Mouse (Mus musculus): Measurements from ENCODE around the gene Zranb1. TPM values are rescaled to one million over a fixed set of nuclear protein-coding genes. Genes with fewer than 3 reads are reported as not detected.

Gene Zranb1
- total and polyA plus RNA-seq, 3 experiments: 11.3 to 17.6 (median 11.6) TPM

- no peak for TF ChIP-seq ZC3H11A (IDR thresholded peaks at IDR 0.05; ENCODE audit: low read depth, low read length)
- Histone ChIP-seq H3K4me1 (ENCODE audit: control insufficient read depth in 1 of 2, insufficient read depth in 2 of 2) (peaks cover 0 to 2% of the 10 kb centered on the region in 2 experiments; a peak in 1 of 4 replicates), H3K27ac (ENCODE audit: insufficient read depth, low read depth) (no peak overlapping the region), H3K9me3 (replicated peaks; ENCODE audit: low read length) (no peaks in the 10 kb centered on the region), H3K9ac (ENCODE audit: insufficient read depth, low read depth) (no peak overlapping the region), H3K27me3 (replicated peaks) (peaks cover 89% of the 10 kb centered on the region), H3K4me2 (ENCODE audit: insufficient read depth, low read depth, poor library complexity, severe bottlenecking) (no peak overlapping the region), H3K4me3 (replicated peaks in 1 of 3; ENCODE audit: low read depth in 2 of 3, low read length in 2 of 3, poor library complexity in 1 of 3) (no peak overlapping the region), H3K36me3 (replicated peaks in 1 of 2; ENCODE audit: control insufficient read depth in 1 of 2, insufficient read depth in 1 of 2, low read length in 1 of 2) (no peaks in the 10 kb centered on the region), H3K79me2 (replicated peaks; ENCODE audit: control insufficient read depth, extremely low read depth, insufficient read depth, poor library complexity, severe bottlenecking) (no peaks in the 10 kb centered on the region)
- no peak for DNase-seq (ENCODE audit: extremely low read depth)
- in situ Hi-C loops (cut with MboI; ENCODE audit: low pct_ligation_motif_present, low pct_unique_long_range_greater_than_20kb, low sequenced_read_pairs): no loop called here
- dilution Hi-C loops (cut with MboI; ENCODE audit: extremely low pct_ligation_motif_present, extremely low pct_unique_long_range_greater_than_20kb, low sequenced_read_pairs): no loop called here
Observed at GRCm38 (mm10) chr7:133019481-133020020, 88.6 kb downstream of the Zranb1 start.

GRCm38 (mm10) chr7:133024694-133025093 lies 93.8 kb downstream of the Zranb1 start:
- Histone ChIP-seq H3K9me3 (replicated peaks; ENCODE audit: low read length) (no peaks in the 10 kb centered on the region), H3K36me3 (replicated peaks in 1 of 2; ENCODE audit: control insufficient read depth in 1 of 2, insufficient read depth in 1 of 2, low read length in 1 of 2) (no peaks in the 10 kb centered on the region), H3K4me2 (ENCODE audit: insufficient read depth, low read depth, poor library complexity, severe bottlenecking) (no peak overlapping the region), H3K4me3 (replicated peaks in 1 of 3; ENCODE audit: low read depth in 2 of 3, low read length in 2 of 3, poor library complexity in 1 of 3) (no peak overlapping the region), H3K27ac (ENCODE audit: insufficient read depth, low read depth) (no peak overlapping the region), H3K79me2 (replicated peaks; ENCODE audit: control insufficient read depth, extremely low read depth, insufficient read depth, poor library complexity, severe bottlenecking) (no peaks in the 10 kb centered on the region), H3K9ac (ENCODE audit: insufficient read depth, low read depth) (no peak overlapping the region), H3K27me3 (replicated peaks) (peaks cover 88% of the 10 kb centered on the region), H3K4me1 (ENCODE audit: control insufficient read depth in 1 of 2, insufficient read depth in 2 of 2) (no peaks in the 10 kb centered on the region)
- no peak for DNase-seq (ENCODE audit: extremely low read depth)
- TF ChIP-seq MAZ (IDR thresholded peaks at IDR 0.05; ENCODE audit: low read depth, low read length) (no peak), ELF1 (IDR thresholded peaks at IDR 0.05; ENCODE audit: low read depth, low read length) (no peak), USF1 (IDR thresholded peaks at IDR 0.05; ENCODE audit: low read depth, low read length) (no peak), IRF4 (IDR thresholded peaks at IDR 0.05; ENCODE audit: low read depth, low read length) (no peak), NRF1 (IDR thresholded peaks at IDR 0.05; ENCODE audit: low read depth, low read length) (no peak), JUN (IDR thresholded peaks at IDR 0.05; ENCODE audit: insufficient read depth, low read depth, low read length) (no peak), NELFE (IDR thresholded peaks at IDR 0.05; ENCODE audit: low read depth, low read length) (no peak), MEF2A (IDR thresholded peaks at IDR 0.05; ENCODE audit: borderline replicate concordance, low read depth, low read length) (no peak), EP300 (IDR thresholded peaks at IDR 0.05; ENCODE audit: low read length) (no peak), POLR2A (IDR thresholded peaks at IDR 0.05; ENCODE audit: low read depth, low read length) (no peak), MAFK (IDR thresholded peaks at IDR 0.05; ENCODE audit: insufficient replicate concordance, low read length) (no peak), CHD2 (IDR thresholded peaks at IDR 0.05; ENCODE audit: low read length) (no peak), GABPA (IDR thresholded peaks at IDR 0.05; ENCODE audit: insufficient replicate concordance, low read depth, low read length) (no peak), ZC3H11A (IDR thresholded peaks at IDR 0.05; ENCODE audit: low read depth, low read length) (no peak), USF2 (conservative IDR thresholded peaks at IDR 0.05; ENCODE audit: low read depth, low read length) (no peak), KAT2A (IDR thresholded peaks at IDR 0.05; ENCODE audit: insufficient replicate concordance, low read length) (no peak), CHD1 (IDR thresholded peaks at IDR 0.05; ENCODE audit: low read depth, low read length) (no peak)
- dilution Hi-C loops (cut with MboI; ENCODE audit: extremely low pct_ligation_motif_present, extremely low pct_unique_long_range_greater_than_20kb, low sequenced_read_pairs) (no loop called here), in situ Hi-C loops (cut with MboI; ENCODE audit: low pct_ligation_motif_present, low pct_unique_long_range_greater_than_20kb, low sequenced_read_pairs) (loop anchor here (25.0 kb wide), 1 partner anchor 588 kb away; the partner anchor contains the start of gene Tex36)
